Mouse (Mus musculus): ENCODE data around the gene Fam234b. TPM values are rescaled to one million over a fixed set of nuclear protein-coding genes. Genes with fewer than 3 reads are reported as not detected.
A peak's percentile ranks its signal among the peaks of the same experiment; 100 is the strongest.

Fam234b gene
- total RNA-seq, 1 experiment from 2014 or later: 0.86 TPM

DNA sequence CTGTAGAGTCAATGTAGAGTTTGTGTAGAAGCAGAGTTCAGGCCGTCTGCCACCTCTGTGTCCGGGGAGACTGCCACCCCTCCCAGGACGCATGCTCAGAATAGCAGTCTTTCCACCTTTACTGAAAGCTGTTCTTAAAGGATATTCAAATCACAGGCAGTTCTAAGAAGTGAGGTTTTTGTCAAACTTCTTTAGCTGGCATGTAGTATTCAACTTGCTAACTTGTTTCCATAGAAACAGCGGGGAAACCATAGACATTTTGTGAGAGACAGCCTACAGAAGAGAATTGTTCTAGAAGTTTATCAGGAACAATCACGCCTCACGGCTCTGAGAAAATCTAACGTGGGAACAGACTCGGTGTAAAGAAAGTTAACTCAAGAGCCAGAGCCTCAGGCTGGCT is 9.1 kb downstream of the Fam234b start:
- no peak for ATAC-seq (replicated peaks; ENCODE audit: insufficient number of reproducible peaks, low FRiP score, low TSS enrichment, poor library complexity, severe bottlenecking)

DNA sequence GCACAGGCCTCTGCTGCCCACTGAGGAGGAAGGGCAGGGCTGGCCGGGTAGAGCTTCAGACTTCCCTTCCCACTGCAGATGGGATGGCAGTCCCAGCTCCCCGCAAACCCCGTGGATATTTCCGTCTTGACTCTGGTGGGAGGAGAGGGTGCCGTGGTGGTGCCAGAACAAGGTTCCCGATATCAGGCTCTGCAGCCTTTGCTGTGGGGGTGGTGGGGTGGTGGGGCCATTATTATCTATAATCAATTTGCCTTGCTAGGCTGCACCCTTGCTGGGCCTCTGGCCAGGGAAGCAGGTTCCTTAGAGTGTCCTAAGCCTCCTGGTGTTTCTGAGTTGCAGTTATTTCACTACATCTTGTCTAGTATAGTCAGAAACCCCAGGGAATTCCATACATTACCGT is 13.4 kb downstream of the Fam234b start:
- no peak for ATAC-seq (replicated peaks; ENCODE audit: insufficient number of reproducible peaks, low FRiP score, low TSS enrichment, poor library complexity, severe bottlenecking)

DNA sequence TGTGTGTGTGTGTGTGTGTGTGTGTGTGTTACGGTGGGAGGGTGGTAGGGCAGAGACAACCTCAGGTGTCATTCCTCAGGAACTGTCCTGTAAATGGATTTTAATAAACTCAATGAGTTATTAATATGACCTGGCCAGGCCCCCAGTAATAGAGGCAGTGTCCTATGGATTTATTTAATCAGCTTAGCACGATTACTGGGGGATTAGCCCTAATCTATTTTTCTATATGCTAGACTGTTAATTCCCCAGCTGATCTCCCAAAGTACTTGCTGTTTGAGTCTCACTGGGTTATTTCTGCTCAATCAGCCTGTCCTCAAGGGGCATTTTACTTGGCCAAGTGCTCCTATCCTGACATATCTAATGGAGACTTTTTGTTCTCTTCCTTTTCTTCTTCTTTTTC is 14.9 kb downstream of the Fam234b start:
- no peak for ATAC-seq (replicated peaks; ENCODE audit: insufficient number of reproducible peaks, low FRiP score, low TSS enrichment, poor library complexity, severe bottlenecking)

DNA sequence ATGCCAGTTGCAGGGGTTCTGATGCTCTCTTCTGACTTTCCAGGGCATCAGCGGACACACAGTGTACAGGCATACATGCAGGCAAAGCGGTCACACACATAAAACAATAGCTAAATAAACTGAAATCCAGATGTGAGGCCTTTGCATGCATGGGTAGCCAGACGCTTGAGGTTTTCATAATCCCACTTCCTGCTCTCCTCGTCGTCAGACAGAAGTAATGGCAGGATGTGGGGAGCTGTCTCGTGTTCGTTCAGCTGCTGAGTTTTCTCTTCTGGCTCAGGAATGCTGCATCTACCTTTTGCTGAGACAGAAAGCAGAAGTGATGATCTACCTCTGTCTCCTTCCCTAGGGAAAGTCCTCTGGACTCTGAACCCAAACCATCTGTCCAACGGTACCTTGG is 20.6 kb downstream of the Fam234b start:
- no peak for ATAC-seq (replicated peaks; ENCODE audit: insufficient number of reproducible peaks, low FRiP score, low TSS enrichment, poor library complexity, severe bottlenecking)

DNA sequence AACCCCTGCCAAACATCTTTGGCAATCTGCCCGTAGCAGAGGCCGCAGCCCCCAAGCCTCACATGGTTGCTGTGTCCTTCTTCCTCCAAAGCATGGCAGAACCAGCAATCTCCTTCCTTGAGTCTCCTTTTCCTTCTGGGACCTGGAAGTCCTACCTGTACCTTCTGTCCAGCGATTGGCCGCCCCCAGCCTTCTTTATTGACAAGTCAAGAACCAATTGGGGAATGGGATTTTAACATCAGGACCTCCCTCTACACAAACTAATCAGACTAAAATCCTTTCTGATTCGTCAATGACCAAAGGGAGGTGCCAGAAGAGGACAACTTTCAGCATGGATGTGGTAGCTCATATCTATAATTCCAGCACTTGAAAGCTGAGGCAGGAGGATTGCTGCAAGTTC is 22.1 kb downstream of the Fam234b start:
- ATAC-seq (replicated peaks; ENCODE audit: insufficient number of reproducible peaks, low FRiP score, low TSS enrichment, poor library complexity, severe bottlenecking): no peak

DNA sequence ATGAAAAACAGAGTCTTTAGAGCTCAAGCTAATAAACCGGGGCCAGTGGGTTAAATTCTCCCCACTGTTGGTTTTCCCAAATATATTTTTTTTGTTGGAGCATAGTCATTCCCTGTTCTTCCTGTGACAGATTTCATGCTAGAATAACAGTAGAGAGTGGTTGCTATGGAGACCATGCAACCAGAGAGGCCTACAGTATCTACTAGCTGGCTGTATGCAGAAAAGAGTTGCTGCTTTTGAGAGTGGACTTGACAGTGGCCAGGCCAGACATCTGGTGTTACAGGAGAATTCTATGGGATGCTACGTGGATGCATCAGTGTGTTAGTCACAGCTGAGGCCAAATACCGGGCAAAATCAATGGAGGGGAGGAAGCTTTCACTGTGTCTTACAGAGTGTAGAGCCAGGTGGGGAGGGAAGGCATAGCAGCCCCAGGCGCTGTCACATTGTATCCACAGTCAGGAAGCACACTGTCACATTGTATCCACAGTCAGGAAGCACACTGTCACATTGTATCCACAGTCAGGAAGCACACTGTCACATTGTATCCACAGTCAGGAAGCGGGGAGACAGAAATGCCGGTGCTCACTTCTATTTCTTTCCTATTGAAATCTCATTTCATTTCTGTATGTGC is 26.1 kb downstream of the Fam234b start:
- ATAC-seq (replicated peaks; ENCODE audit: insufficient number of reproducible peaks, low FRiP score, low TSS enrichment, poor library complexity, severe bottlenecking): no peak

DNA sequence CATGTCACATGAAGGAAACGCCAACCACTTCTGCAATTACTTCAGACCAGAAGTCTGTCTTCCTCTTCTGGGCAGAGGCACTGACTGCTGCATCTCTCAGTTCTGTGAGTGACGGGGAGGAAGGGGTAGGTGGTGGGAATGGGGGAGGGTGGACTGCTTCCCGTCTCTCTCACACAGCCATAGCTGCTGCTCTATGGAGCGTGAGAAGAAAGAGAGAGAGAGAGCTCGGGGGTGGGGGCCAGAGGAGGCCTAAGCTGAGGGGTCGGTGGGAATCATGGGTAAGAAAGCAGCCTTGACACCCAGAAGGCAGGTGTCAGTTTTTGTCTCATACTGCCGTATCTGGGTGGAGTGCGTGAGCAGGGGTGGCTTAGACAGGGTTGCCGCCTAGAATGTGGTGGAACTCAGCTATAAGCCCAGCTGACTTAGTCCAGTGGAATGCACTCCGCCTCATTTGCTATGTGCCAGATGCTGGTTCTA is 30.7 kb downstream of the Fam234b start:
- ATAC-seq (replicated peaks; ENCODE audit: insufficient number of reproducible peaks, low FRiP score, low TSS enrichment, poor library complexity, severe bottlenecking): no peak; the same call in 1 of the 2 replicates

DNA sequence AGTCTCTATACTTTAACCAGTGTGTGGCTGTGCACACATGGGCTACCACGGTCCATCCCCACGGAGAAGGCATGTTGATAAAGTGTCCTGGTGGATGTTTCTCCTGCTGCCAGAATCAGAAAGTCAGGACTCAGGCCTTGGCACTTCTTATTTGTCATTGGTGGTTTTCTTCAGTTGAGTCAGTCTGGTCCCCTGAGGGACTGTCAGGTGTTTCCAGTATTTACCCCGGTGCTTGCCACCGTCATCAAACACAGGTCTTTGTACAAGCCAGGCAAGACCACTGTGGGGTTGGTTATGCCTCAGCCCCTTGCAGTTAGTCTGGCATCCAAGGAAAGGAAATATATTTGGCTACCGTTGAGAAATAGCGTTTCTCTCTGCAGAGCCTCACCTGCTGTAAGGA is 32.8 kb downstream of the Fam234b start:
- no peak for ATAC-seq (replicated peaks; ENCODE audit: insufficient number of reproducible peaks, low FRiP score, low TSS enrichment, poor library complexity, severe bottlenecking)

DNA sequence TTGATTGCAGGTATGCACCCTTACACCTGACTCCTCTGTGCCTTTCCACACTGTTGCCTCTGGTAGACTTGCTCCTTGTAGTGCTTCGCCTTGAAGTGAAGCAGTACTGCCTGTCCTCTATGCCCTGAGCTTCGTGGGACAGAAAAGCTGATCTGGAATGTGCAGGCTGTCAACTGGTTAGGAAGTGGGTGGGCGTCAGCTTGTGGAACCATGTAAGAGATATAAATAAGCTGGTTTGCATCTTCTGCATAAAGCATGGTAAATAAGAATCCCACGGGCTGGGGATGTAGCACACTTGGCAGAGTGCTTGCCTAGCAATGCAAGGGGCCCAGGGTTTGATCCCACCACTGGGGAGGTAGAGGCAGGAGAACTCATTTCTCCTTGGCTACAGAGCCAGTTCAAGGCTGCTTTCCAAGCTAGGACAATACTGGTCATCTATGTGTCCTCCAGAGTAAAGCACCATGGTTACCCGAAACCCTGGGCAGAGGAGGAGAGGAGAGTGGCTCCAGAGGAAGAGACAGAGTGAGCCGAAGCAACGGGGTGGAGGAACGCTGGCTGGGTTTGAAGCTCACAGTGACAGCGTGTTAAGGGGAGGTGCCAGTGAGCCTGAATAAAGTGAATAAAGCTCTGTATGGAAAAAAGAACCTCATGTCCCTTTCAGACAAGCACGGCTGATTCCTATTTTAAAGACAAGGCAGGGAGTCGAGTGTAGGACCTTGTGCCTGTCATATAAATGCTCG is 34.8 kb downstream of the Fam234b start:
- ATAC-seq (replicated peaks; ENCODE audit: insufficient number of reproducible peaks, low FRiP score, low TSS enrichment, poor library complexity, severe bottlenecking): no peak

DNA sequence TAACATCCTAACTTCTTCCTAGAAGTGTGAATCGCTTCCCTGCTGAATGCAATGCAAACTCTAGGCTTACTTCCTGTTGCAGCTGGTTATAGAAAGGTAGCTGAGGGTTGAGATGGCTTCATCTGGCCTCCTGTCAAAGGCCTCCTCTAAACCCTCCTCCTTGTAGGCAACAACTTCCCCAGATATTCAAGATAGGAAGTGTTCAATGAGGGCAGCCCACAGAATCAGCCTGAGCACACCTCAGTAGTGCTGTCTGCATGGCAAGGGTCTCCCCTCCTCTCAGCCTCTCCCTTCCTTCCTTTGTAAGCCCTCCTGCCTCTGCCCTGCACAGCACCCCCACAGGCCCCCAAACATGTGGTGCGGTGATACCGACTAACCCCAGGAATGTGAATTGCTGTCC is 38.0 kb downstream of the Fam234b start:
- ATAC-seq (replicated peaks; ENCODE audit: insufficient number of reproducible peaks, low FRiP score, low TSS enrichment, poor library complexity, severe bottlenecking): no peak

DNA sequence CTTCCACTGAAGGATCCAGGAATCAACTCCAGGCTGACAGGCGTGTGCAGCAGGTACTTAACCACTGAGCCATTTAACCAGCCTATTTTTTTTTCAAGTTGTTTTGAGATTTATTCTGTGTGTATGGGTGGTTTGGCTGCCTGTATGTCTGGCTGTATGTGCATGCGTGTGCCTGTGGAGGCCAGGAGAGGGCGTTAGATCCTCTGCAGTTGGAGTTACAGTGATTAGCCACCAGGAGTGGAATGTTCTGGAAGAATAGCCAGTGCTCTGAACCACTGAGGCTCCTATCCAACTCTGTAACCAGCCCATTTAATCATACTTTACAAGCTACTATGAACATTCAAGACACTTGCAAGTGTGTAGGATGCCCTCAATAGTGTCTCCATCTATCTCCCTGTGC is 38.8 kb downstream of the Fam234b start:
- no peak for ATAC-seq (replicated peaks; ENCODE audit: insufficient number of reproducible peaks, low FRiP score, low TSS enrichment, poor library complexity, severe bottlenecking)

DNA sequence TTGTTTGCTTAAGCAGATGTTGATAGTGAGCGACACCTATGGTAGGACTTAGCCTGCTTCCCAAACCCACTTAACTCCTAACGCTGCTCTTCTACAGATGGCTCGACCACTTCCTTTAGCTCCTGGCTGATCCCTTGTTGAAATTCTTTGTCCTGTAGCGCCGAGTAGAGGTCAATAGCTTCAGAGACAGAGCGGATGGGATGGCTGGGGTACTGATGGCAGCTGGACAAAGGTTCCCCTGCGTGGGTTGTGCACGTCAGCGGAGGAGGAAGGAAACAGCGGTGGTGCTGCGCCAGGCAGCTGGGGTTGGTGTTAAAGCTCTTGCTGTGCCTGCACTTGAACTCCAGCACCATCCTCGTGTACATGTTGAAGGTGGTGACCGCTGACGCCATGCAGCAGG is 39.5 kb downstream of the Fam234b start:
- 0 out of 2 replicates have a peak, but pooled peaks have one; percentile 18 for ATAC-seq (replicated peaks; ENCODE audit: insufficient number of reproducible peaks, low FRiP score, low TSS enrichment, poor library complexity, severe bottlenecking)

DNA sequence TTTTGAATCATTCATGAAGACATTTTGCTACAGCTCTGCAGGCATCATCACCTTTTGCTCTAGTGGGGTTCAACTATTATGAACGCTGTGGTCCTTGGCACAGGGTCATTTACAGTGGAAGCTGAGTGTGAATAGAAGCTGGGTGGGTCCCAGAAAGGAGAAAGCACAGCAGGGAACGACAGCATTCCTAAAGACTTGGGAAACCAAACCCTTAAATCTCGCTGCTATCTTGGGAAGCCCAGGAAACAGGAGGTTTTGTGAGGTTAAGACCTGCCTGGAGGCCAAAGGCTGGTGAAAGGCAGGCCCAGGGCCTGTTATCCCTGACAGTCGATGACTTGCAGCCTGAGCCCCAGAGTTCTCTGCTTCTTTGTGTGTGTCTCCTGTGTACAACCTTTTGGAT is 40.4 kb downstream of the Fam234b start:
- no peak for ATAC-seq (replicated peaks; ENCODE audit: insufficient number of reproducible peaks, low FRiP score, low TSS enrichment, poor library complexity, severe bottlenecking)

DNA sequence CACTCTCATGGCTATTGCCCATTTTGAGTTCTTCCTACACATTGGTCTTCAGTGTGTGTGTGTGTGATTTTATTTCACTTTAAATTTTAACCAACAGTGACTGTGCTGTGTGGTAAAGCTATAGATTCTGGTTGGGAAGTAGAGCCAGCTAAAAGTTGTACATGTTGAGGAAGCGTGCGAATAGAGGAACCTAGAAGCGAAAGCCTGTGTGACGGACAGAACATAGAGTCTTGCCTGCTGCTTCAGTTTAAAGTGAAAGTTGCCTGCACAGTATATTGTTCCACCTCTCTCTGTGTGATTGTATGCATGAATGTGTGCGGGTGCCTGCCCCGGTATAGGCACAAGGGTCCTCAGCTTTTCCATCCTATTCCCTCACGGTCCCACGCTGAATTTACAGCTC is 42.6 kb downstream of the Fam234b start:
- ATAC-seq (replicated peaks; ENCODE audit: insufficient number of reproducible peaks, low FRiP score, low TSS enrichment, poor library complexity, severe bottlenecking): no peak

DNA sequence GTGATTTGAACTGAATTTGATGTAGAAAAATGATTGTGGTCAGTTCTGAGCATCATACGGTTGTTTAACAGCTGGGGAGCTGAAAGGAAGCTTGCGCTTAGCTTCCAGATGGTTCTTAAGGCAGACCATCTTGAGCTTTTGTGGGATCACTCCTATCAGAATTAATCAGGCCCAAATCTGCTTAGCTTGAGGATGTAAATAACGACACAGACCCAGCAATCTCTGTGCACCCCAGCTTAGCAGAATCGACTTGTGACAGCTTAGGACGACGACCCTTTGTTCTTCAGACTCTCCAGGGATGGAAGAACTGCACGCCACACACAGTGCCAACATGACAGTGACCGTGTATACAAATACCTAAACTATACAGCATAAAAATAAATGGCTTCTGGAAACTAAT is 47.8 kb downstream of the Fam234b start:
- ATAC-seq (replicated peaks; ENCODE audit: insufficient number of reproducible peaks, low FRiP score, low TSS enrichment, poor library complexity, severe bottlenecking): no peak

DNA sequence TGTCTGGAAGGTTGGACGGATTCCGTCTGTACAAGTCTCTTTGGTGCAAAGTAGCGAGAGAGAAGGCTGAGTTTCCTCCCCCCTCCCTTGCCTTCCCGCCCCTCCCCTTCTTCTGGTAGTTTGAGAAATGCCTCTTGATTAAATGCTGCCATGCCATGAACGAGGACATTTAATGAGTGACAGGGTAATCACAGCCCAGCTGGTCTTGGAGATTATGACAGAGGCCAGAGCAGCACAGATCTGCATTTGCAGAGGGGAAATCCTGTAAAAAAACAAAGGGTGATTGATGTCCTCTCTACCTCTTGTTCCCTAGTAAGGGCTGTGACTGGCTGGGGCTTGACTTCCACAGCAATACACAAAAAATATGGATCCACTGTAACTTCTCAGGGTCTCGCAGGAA is 50.1 kb downstream of the Fam234b start:
- no peak for ATAC-seq (replicated peaks; ENCODE audit: insufficient number of reproducible peaks, low FRiP score, low TSS enrichment, poor library complexity, severe bottlenecking)

DNA sequence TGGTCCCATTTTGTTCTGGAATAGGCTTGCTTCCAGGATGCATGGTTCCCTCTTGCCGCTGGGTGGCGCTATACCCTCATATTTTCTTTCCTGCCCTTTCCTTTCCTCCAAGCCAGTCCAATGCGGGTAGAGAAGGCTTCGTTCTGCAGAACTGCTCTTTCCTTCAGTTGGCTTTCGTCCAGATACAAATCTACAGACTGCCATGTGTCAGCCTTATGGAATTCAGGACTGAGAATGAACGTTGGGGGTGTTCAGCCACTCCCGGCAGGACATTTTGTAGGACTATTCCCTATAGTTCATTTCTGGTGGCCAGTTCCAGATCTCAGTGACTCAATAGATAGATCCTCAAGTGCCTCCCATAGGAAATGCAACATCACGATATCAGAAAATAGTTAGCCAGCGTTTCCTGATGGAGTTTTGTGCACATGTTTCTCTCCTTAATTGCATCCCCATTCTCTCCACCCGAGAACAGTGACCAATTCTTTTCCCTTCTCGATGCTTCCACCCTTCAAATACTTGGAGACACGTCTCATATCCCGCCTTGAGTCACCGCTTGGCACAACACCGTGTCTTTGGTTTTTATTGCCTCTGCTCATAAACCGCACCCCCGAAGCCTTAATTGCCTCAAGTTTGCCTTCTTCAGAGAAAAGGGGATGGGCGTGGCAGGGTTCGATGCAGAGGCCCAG is 52.2 kb downstream of the Fam234b start:
- ATAC-seq (replicated peaks; ENCODE audit: insufficient number of reproducible peaks, low FRiP score, low TSS enrichment, poor library complexity, severe bottlenecking): peak; percentile 52; the same call in 1 of the 2 replicates

DNA sequence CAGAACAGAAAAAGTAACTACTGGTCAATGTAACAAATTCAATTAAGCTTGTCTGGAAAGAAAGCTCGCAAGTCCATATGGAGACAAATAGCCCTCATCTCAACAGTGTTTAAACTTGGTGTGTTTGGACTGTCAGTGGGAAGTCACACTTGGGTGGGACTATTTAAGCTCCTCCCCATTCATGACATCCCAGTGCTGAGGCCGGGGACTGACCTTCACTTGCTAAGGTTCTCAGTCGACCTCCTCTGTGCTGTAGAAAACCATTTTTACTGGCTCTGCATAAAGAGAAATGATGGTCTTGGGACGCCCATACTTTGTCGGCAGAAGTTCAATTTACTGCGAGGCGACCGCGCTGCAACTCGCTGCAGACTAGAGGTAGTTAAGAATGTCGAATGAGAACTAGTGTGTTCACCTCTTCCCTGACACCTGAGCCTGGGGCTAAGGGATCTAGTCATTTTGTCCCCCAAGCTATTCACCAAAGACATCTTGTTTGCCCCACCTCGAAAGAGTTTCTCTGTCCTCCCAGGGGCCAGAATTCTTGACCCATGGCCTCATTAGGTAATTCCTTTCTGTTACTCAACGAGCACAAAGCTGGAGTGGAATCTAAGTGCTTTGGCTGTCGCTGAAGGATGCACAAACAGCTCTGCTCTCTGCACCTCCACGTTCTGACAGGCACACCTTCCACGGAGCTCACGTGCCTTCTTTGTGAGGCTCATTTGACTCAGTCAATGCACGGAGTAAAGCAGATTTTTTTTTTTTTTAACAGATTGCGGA is 53.3 kb downstream of the Fam234b start:
- no peak for ATAC-seq (replicated peaks; ENCODE audit: insufficient number of reproducible peaks, low FRiP score, low TSS enrichment, poor library complexity, severe bottlenecking)

All from monocyte, adult 5-6 weeks (primary cell).